Mouse (Mus musculus): ENCODE results near the gene Gpatch4.

DNA sequence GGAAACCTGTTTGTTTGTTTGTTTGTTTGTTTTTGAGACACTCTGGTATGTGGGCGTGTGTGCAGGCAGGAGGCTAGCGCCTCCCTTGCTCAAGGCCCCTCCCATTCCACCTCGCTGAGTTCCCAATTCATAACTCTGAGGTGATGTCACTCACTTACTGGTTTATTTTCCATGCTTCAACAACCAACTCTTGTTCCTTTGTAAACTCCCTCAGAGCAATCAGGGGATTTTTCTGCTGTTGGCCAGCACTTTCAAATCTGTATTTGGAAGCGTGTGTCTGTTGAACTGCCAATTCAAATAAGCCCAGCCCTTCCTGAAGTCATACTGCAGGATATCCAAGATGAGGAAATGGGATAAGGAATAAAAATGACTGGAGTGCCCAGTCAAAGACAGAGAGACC, 39.8 kb downstream of the Gpatch4 start:
- TF ChIP-seq CHD2 (IDR thresholded peaks at IDR 0.05; ENCODE audit: low read depth, low read length) (no peak), HCFC1 (IDR thresholded peaks at IDR 0.05; ENCODE audit: borderline replicate concordance, insufficient read depth, low read length) (no peak), MAFK (IDR thresholded peaks at IDR 0.05; ENCODE audit: insufficient read depth, low read depth, low read length) (no peak), ZC3H11A (IDR thresholded peaks at IDR 0.05; ENCODE audit: borderline replicate concordance, low read depth, low read length) (no peak)

Measured in ES-E14 (cell line).